Mouse (Mus musculus): ENCODE measurements around the gene Mettl24. TPM values are rescaled to one million over a fixed set of nuclear protein-coding genes. Genes with fewer than 3 reads are reported as not detected.

Mettl24 gene
- total and polyA plus RNA-seq, 3 experiments = not detected

GRCm38 (mm10) chr10:40851138-40851537 is 168.1 kb downstream of the Mettl24 start:
- H3K9ac ChIP-seq (ENCODE audit: control insufficient read depth, low read depth, low read length, poor library complexity, severe bottlenecking) = no peak overlapping the region
- no peaks in the 10 kb centered on the region for H3K9me3 ChIP-seq (replicated peaks; ENCODE audit: insufficient read depth, low read length)
- peak; percentile 9 for DNase-seq (ENCODE audit: low read depth, low spot score)
- H3K27ac ChIP-seq (ENCODE audit: control insufficient read depth, low read depth, low read length) = no peak overlapping the region
- no peaks in the 10 kb centered on the region for H3K27me3 ChIP-seq (ENCODE audit: control insufficient read depth in 1 of 2, insufficient read depth in 2 of 2, low read length in 2 of 2)
- H3K4me3 ChIP-seq (ENCODE audit: control insufficient read depth in 1 of 2, insufficient read depth in 1 of 2, low read depth in 2 of 2, low read length in 2 of 2) = no peak overlapping the region
- no peak for TF ChIP-seq TCF12 (IDR thresholded peaks at IDR 0.05; ENCODE audit: low read depth, low read length)
- TF ChIP-seq E2F4 (IDR thresholded peaks at IDR 0.05; ENCODE audit: borderline replicate concordance, low read depth, low read length) = no peak
- TF ChIP-seq ZNF384 (IDR thresholded peaks at IDR 0.05; ENCODE audit: low read depth, low read length) = no peak
- TF ChIP-seq TBP (IDR thresholded peaks at IDR 0.05; ENCODE audit: low read depth, low read length) = no peak
- TF ChIP-seq MAFK (IDR thresholded peaks at IDR 0.05; ENCODE audit: borderline replicate concordance, low read depth, low read length) = no peak
- no peak for TF ChIP-seq BHLHE40 (IDR thresholded peaks at IDR 0.05; ENCODE audit: borderline replicate concordance, low read depth, low read length)
- TF ChIP-seq MAZ (IDR thresholded peaks at IDR 0.05; ENCODE audit: low read depth, low read length) = no peak
- TF ChIP-seq NELFE (IDR thresholded peaks at IDR 0.05; ENCODE audit: low read depth, low read length) = no peak
- no peak for TF ChIP-seq GABPA (IDR thresholded peaks at IDR 0.05; ENCODE audit: low read depth, low read length)
- TF ChIP-seq RAD21 (IDR thresholded peaks at IDR 0.05; ENCODE audit: low read depth, low read length) = no peak
- TF ChIP-seq MYB (IDR thresholded peaks at IDR 0.05; ENCODE audit: low read depth, low read length) = no peak
- TF ChIP-seq CHD2 (IDR thresholded peaks at IDR 0.05; ENCODE audit: low read length) = no peak
- no peak for TF ChIP-seq USF2 (IDR thresholded peaks at IDR 0.05; ENCODE audit: borderline replicate concordance in 1 of 2, insufficient read depth in 1 of 2, low read depth in 1 of 2, low read length in 2 of 2)
- no peak for TF ChIP-seq UBTF (IDR thresholded peaks at IDR 0.05; ENCODE audit: borderline replicate concordance, insufficient read depth, low read depth, low read length)
- no peak for TF ChIP-seq ZC3H11A (IDR thresholded peaks at IDR 0.05; ENCODE audit: low read depth, low read length)
- TF ChIP-seq MEF2A (IDR thresholded peaks at IDR 0.05; ENCODE audit: extremely low read depth, insufficient replicate concordance, low read depth, low read length, poor library complexity, severe bottlenecking) = no peak
- TF ChIP-seq CHD1 (IDR thresholded peaks at IDR 0.05; ENCODE audit: low read depth, low read length) = no peak
- TF ChIP-seq SIN3A (IDR thresholded peaks at IDR 0.05; ENCODE audit: low read length) = no peak
- no peak for TF ChIP-seq MAX (IDR thresholded peaks at IDR 0.05; ENCODE audit: low read length)
- no peaks in the 10 kb centered on the region for H3K79me2 ChIP-seq (ENCODE audit: control insufficient read depth, insufficient read depth, low read length, poor library complexity)
- H3K4me1 ChIP-seq (ENCODE audit: control insufficient read depth in 1 of 2, insufficient read depth in 2 of 2, low read length in 2 of 2) = peaks cover 3 to 8% of the 10 kb centered on the region in 2 experiments
- H3K36me3 ChIP-seq (ENCODE audit: control insufficient read depth in 1 of 2, insufficient read depth in 2 of 2, low read length in 2 of 2) = peaks cover 9 to 16% of the 10 kb centered on the region in 2 experiments

GRCm38 (mm10) chr10:40855616-40856015 is 172.5 kb downstream of the Mettl24 start:
- no peak overlapping the region for H3K4me3 ChIP-seq (ENCODE audit: control insufficient read depth in 1 of 2, insufficient read depth in 1 of 2, low read depth in 2 of 2, low read length in 2 of 2)
- H3K9me3 ChIP-seq (replicated peaks; ENCODE audit: insufficient read depth, low read length) = no peaks in the 10 kb centered on the region
- TF ChIP-seq ZMIZ1 (IDR thresholded peaks at IDR 0.05; ENCODE audit: low read depth, low read length) = no peak

More at GRCm38 (mm10) chr10:40855616-40856015, 172.5 kb downstream of the Mettl24 start:
- peaks cover 3% of the 10 kb centered on the region; the same call in 1 of the 2 replicates for H3K79me2 ChIP-seq (ENCODE audit: control insufficient read depth, insufficient read depth, low read length, poor library complexity)
- H3K36me3 ChIP-seq (ENCODE audit: control insufficient read depth in 1 of 2, insufficient read depth in 2 of 2, low read length in 2 of 2) = peaks cover 4 to 9% of the 10 kb centered on the region in 2 experiments
- H3K27ac ChIP-seq (ENCODE audit: control insufficient read depth, low read depth, low read length) = no peak overlapping the region
- no peak for DNase-seq (ENCODE audit: low read depth, low spot score)
- no peaks in the 10 kb centered on the region for H3K27me3 ChIP-seq (ENCODE audit: control insufficient read depth in 1 of 2, insufficient read depth in 2 of 2, low read length in 2 of 2)
- H3K9ac ChIP-seq (ENCODE audit: control insufficient read depth, low read depth, low read length, poor library complexity, severe bottlenecking) = no peak overlapping the region
- peaks cover 3 to 8% of the 10 kb centered on the region in 2 experiments for H3K4me1 ChIP-seq (ENCODE audit: control insufficient read depth in 1 of 2, insufficient read depth in 2 of 2, low read length in 2 of 2)

Data from MEL (cell line).